Mouse (Mus musculus): ENCODE measurements around the gene Gp9.

- TF ChIP-seq CTCF (IDR thresholded peaks at IDR 0.05), result no peak
- no peak for TF ChIP-seq POLR2A (IDR thresholded peaks at IDR 0.05; ENCODE audit: insufficient read depth, low read depth, low read length)
Measured at GRCm38 (mm10) chr6:87759850-87760249, 18.0 kb upstream of the Gp9 start.
